Mouse (Mus musculus) lung, embryonic 15.5 days (tissue): ENCODE data around the gene Zbtb7b. TPM values are rescaled to one million over a fixed set of nuclear protein-coding genes. Genes with fewer than 3 reads are reported as not detected.

ENCODE experiments used
- ATAC-seq: fragments of 200-750 bp; cut with Nextera tagmentation; 2 replicates; pipeline ENCODE4 v1.8.0; 2017; ENCODE audit warnings: moderate number of reproducible peaks, borderline replicate concordance; ENCODE audit not compliant: low FRiP score, low TSS enrichment; ENCODE audit errors: extremely low read depth
- H3K27ac ChIP-seq: fragments of 300-500 bp; sonication (generic); 2 replicates; pipeline ENCODE4 v1.5.1; 2015; ENCODE audit warnings: moderate library complexity, mild to moderate bottlenecking, inconsistent platforms
- H3K27me3 ChIP-seq: fragments of 300-500 bp; sonication (generic); 2 replicates; pipeline ENCODE4 v1.6.1; 2015; ENCODE audit warnings: inconsistent platforms
- H3K36me3 ChIP-seq: fragments of 300-500 bp; sonication (generic); 2 replicates; pipeline ENCODE4 v1.6.1; 2015; ENCODE audit warnings: inconsistent platforms
- H3K4me1 ChIP-seq: fragments of 300-500 bp; sonication (generic); 2 replicates; pipeline ENCODE4 v1.6.1; 2015; ENCODE audit warnings: inconsistent platforms
- H3K4me2 ChIP-seq: fragments of 300-500 bp; sonication (generic); 2 replicates; pipeline ENCODE4 v1.6.1; 2015; ENCODE audit warnings: inconsistent platforms, mild to moderate bottlenecking, moderate library complexity
- H3K4me3 ChIP-seq: fragments of 300-500 bp; sonication (generic); 2 replicates; pipeline ENCODE4 v1.5.1; 2015; ENCODE audit warnings: mild to moderate bottlenecking, inconsistent platforms
- H3K9ac ChIP-seq: fragments of 300-500 bp; sonication (generic); 2 replicates; pipeline ENCODE4 v1.6.1; 2015; ENCODE audit warnings: inconsistent platforms
- H3K9me3 ChIP-seq: fragments of 300-500 bp; sonication (generic); 2 replicates; pipeline ENCODE4 v1.6.1; 2016; ENCODE audit warnings: inconsistent platforms
- WGBS: fragments of 180-500 bp; shearing (Covaris S2); methylation state at CpG from one replicate; pipeline ENCODE4 v1.1.7; 2015; 5-methylcytosine and 5-hydroxymethylcytosine counted together
- polyA plus RNA-seq: library from polyadenylated mRNA; unstranded; fragments of >200 nt; fragmentation: Nextera tagmentation; extraction: Ambion mirVana; gene quantifications from 2 replicates; pipeline ENCODE4 v1.2.1, GENCODE M21; 2015

Zbtb7b gene
- polyA plus RNA-seq, 1 experiment from 2014 or later: 3.7 TPM

- Histone ChIP-seq H3K4me2 (no peak overlapping the region), H3K4me3 (no peak overlapping the region), H3K9me3 (no peaks in the 10 kb centered on the region), H3K36me3 (peaks cover 51% of the 10 kb centered on the region), H3K27ac (no peak overlapping the region), H3K4me1 (peaks cover 34% of the 10 kb centered on the region), H3K27me3 (no peaks in the 10 kb centered on the region), H3K9ac (no peak overlapping the region)
- no peak for ATAC-seq
- 78% methylated on average over 5 of the region's 5 CpGs for WGBS
Measured at GRCm38 (mm10) chr3:89424416-89425140, 30.0 kb upstream of the Zbtb7b start.

- Histone ChIP-seq H3K4me2 (peak overlapping the region; percentile 81), H3K4me1 (peaks cover 34% of the 10 kb centered on the region), H3K9me3 (no peaks in the 10 kb centered on the region), H3K27me3 (no peaks in the 10 kb centered on the region), H3K27ac (peak overlapping the region; percentile 100; the same call in 1 of the 2 replicates), H3K9ac (peak overlapping the region; percentile 62; the same call in 1 of the 2 replicates), H3K4me3 (peak overlapping the region; percentile 52), H3K36me3 (peaks cover 45% of the 10 kb centered on the region)
- no peak for ATAC-seq
- 64% methylated on average over 6 of the region's 6 CpGs for WGBS
Measured at GRCm38 (mm10) chr3:89422556-89423205, 28.1 kb upstream of the Zbtb7b start.

GRCm38 (mm10) chr3:89421810-89422473 is 27.4 kb upstream of the Zbtb7b start:
- peaks cover 40% of the 10 kb centered on the region for H3K4me1 ChIP-seq

DNA sequence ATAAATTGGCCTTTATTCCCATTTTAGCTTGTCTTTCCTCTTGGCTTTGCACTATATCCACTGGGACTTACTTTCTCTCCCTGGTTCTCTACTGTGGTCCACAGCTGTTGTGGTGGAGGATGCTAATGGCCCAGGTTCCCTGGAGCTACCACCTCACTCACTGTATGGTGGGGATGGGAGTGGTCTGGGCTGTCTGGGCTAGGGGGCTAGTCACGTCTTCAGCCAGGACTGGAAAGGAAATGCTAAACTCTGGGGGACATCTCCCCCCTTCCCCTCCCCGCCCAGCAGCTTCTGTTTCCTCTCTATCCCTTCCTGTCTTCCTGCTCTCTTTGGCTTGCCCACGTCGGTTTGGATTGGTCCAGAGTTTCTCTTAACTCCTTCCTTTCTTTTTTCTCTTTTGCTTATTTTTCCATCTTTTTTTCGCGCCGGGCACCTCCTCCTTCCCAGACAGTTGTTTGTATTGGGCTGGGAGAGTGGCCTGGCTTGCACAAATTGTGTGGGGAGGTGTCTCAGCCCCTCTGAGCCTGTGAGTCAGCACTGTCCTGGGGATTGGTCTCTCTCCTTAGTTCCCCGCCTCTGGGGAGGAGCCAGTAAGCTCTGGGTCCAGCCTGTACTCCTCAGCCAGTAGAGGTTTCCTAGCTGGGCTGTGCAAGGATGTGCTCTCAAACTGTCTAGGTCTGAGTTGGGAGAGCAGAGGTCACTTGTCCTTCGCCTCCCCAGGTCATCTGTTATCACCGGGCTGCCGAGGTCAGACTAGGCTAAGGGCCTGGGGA is 26.6 kb upstream of the Zbtb7b start:
- peaks cover 44% of the 10 kb centered on the region for H3K4me1 ChIP-seq
- ATAC-seq: peak; percentile 84
- no peaks in the 10 kb centered on the region for H3K27me3 ChIP-seq
- peaks cover 32% of the 10 kb centered on the region for H3K36me3 ChIP-seq
- H3K4me2 ChIP-seq: peak overlapping the region; percentile 81
- H3K9me3 ChIP-seq: no peaks in the 10 kb centered on the region
- peak overlapping the region; percentile 52 for H3K4me3 ChIP-seq
- peak overlapping the region; percentile 100 for H3K27ac ChIP-seq
- peak overlapping the region; percentile 62 for H3K9ac ChIP-seq
- WGBS: 2% methylated on average over 11 of the region's 11 CpGs

More at GRCm38 (mm10) chr3:89421810-89422473, 27.4 kb upstream of the Zbtb7b start:
- peak overlapping the region; percentile 62 for H3K9ac ChIP-seq
- no peak for ATAC-seq
- H3K4me2 ChIP-seq: peak overlapping the region; percentile 81
- peak overlapping the region; percentile 100 for H3K27ac ChIP-seq
- H3K4me3 ChIP-seq: peak overlapping the region; percentile 52
- H3K9me3 ChIP-seq: no peaks in the 10 kb centered on the region
- no peaks in the 10 kb centered on the region for H3K27me3 ChIP-seq
- peaks cover 37% of the 10 kb centered on the region for H3K36me3 ChIP-seq
- WGBS: 8% methylated on average over 22 of the region's 22 CpGs

DNA sequence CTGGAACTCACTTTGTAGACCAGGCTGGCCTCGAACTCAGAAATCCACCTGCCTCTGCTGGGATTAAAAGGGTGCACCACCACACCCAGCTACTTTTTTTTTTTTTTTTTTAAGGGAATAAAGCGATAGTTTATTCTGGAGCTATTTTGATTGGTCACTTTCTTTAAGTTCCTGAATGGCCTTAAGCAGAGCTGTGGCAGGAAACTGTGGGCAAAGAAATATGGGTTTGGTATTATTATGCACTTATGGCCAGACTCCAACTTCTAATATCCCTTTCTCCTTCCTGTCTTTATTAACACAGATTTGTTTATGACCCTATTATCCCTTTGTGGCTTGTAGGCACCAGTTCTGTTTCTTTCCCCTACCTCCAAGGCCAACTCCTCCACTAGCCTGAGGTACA is 25.8 kb upstream of the Zbtb7b start:
- H3K4me3 ChIP-seq: peak overlapping the region; percentile 52
- H3K36me3 ChIP-seq: peaks cover 32% of the 10 kb centered on the region
- H3K4me1 ChIP-seq: peaks cover 44% of the 10 kb centered on the region
- H3K9ac ChIP-seq: no peak overlapping the region
- ATAC-seq: no peak
- peak overlapping the region; percentile 81 for H3K4me2 ChIP-seq
- H3K27me3 ChIP-seq: no peaks in the 10 kb centered on the region
- H3K9me3 ChIP-seq: no peaks in the 10 kb centered on the region
- H3K27ac ChIP-seq: peak overlapping the region; percentile 100
- WGBS: 36% methylated on average over 2 of the region's 2 CpGs

DNA sequence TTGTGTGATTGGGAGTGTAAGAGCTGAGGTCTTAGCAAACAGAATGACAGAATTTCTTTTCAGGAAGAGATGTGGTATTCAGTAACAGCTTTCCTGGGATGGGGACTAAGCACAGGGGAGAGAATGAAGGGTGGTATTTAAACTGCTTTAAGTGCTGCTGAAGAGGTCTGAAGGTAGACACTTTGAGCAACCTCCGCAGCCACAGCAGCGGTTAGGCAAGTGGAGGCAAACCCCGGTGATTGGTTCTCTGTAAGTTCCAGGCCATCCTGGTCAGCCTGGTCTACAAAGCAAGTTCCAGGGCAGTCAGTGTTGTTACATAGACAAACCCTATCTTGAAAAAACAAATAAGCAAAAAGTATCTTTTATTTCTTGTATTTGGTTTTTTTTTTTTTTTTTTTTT is 25.4 kb upstream of the Zbtb7b start:
- peaks cover 44% of the 10 kb centered on the region for H3K4me1 ChIP-seq
- no peaks in the 10 kb centered on the region for H3K9me3 ChIP-seq
- H3K9ac ChIP-seq: peak overlapping the region; percentile 38
- ATAC-seq: no peak
- peak overlapping the region; percentile 67 for H3K4me3 ChIP-seq
- H3K36me3 ChIP-seq: peaks cover 32% of the 10 kb centered on the region
- H3K4me2 ChIP-seq: peak overlapping the region; percentile 81
- H3K27me3 ChIP-seq: no peaks in the 10 kb centered on the region
- peak overlapping the region; percentile 100 for H3K27ac ChIP-seq
- WGBS: 15% methylated on average over 3 of the region's 3 CpGs

GRCm38 (mm10) chr3:89419571-89419970 is 25.0 kb upstream of the Zbtb7b start:
- H3K27me3 ChIP-seq: no peaks in the 10 kb centered on the region
- H3K4me2 ChIP-seq: peak overlapping the region; percentile 81
- peak overlapping the region; percentile 67 for H3K4me3 ChIP-seq
- peaks cover 44% of the 10 kb centered on the region for H3K4me1 ChIP-seq
- peak overlapping the region; percentile 64 for H3K9ac ChIP-seq
- WGBS: 0% methylated on average over 9 of the region's 9 CpGs
- H3K27ac ChIP-seq: peak overlapping the region; percentile 100
- H3K36me3 ChIP-seq: peaks cover 32% of the 10 kb centered on the region
- ATAC-seq: no peak
- no peaks in the 10 kb centered on the region for H3K9me3 ChIP-seq

- Histone ChIP-seq H3K9me3 (no peaks in the 10 kb centered on the region), H3K4me1 (peaks cover 44% of the 10 kb centered on the region), H3K4me2 (peak overlapping the region; percentile 81), H3K9ac (peak overlapping the region; percentile 64), H3K27me3 (no peaks in the 10 kb centered on the region), H3K36me3 (peaks cover 32% of the 10 kb centered on the region), H3K27ac (peak overlapping the region; percentile 100), H3K4me3 (peak overlapping the region; percentile 67)
- under 1% methylated on average over 16 of the region's 16 CpGs for WGBS
- peak; percentile 28; the same call in 1 of the 2 replicates for ATAC-seq
Measured at GRCm38 (mm10) chr3:89418861-89419250, 24.3 kb upstream of the Zbtb7b start.

DNA sequence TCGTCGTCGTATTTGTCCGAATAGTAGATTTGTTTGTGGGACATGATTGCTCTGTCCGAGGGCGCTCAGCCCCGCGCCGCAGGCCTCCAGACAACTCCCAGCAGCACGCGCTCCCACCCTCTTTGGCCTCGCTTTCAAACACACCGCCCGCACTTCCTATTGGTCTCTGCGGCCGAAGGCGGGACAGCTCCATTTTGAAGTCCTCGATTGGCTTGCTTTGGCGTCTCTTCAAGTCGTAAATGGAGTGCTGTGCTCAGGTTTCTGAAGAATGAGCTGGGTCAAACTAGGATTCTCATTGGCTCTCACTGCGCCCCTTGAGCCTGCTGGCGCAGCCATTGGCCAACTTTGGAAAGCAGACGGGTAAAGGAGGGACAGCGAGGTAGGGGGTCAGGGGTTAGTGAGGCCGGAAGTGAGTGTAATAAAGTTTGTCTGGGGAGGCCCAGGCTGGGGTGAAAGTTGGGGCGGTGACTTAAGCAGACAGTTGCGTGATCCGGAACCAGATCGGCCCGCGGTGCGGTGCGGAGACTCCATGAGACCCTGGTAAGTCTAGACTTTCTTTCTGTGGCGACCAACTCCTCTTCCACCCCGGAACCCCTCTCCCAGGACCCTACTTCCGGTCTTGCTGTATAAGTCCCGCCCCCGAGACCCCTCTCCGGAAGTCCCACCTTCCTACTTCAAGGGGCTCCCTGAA is 23.7 kb upstream of the Zbtb7b start, which contains the start of the genes Cks1b and Shc1:
Gene Cks1b (minus strand): TSS at position 214 of the 691 bp plus-strand sequence.
Gene Shc1 (plus strand): TSS at position 274 of the 691 bp plus-strand sequence.
- Histone ChIP-seq H3K9me3 (no peaks in the 10 kb centered on the region), H3K36me3 (peaks cover 30% of the 10 kb centered on the region), H3K4me2 (peak within 1 kb of the TSS; percentile 81), H3K27me3 (no peaks in the 10 kb centered on the region), H3K9ac (peak within 1 kb of the TSS; percentile 64), H3K4me1 (peaks cover 43% of the 10 kb centered on the region), H3K27ac (peak within 1 kb of the TSS; percentile 100), H3K4me3 (peak within 1 kb of the TSS; percentile 67)
- 1% methylated on average over 39 of the region's 39 CpGs for WGBS
- ATAC-seq: peak; percentile 90

- Histone ChIP-seq H3K4me3 (peak overlapping the region; percentile 67), H3K9ac (peak overlapping the region; percentile 60), H3K9me3 (no peaks in the 10 kb centered on the region), H3K4me2 (peak overlapping the region; percentile 77), H3K4me1 (peaks cover 38% of the 10 kb centered on the region), H3K36me3 (peaks cover 28% of the 10 kb centered on the region), H3K27ac (peak overlapping the region; percentile 92), H3K27me3 (no peaks in the 10 kb centered on the region)
- under 1% methylated on average over 20 of the region's 20 CpGs for WGBS
- peak; percentile 12; the same call in 1 of the 2 replicates for ATAC-seq
Measured at GRCm38 (mm10) chr3:89417840-89418169, 23.2 kb upstream of the Zbtb7b start.

GRCm38 (mm10) chr3:89417131-89417530 is 22.6 kb upstream of the Zbtb7b start:
- H3K27ac ChIP-seq: peak overlapping the region; percentile 92
- no peak for ATAC-seq
- H3K4me2 ChIP-seq: peak overlapping the region; percentile 77
- WGBS: 10% methylated on average over 2 of the region's 2 CpGs
- peaks cover 31% of the 10 kb centered on the region for H3K4me1 ChIP-seq
- H3K27me3 ChIP-seq: no peaks in the 10 kb centered on the region
- peak overlapping the region; percentile 67 for H3K4me3 ChIP-seq
- H3K36me3 ChIP-seq: peaks cover 28% of the 10 kb centered on the region
- peak overlapping the region; percentile 60 for H3K9ac ChIP-seq
- no peaks in the 10 kb centered on the region for H3K9me3 ChIP-seq
